Mouse (Mus musculus) ES-Bruce4 (cell line): Measurements from ENCODE around the gene Hdac9.

Experiments used
- CTCF ChIP-seq: IDR thresholded peaks from one replicate; pipeline ENCODE4 v1.8.1; 2011; ENCODE audit warnings: low read depth, low read length
- EP300 ChIP-seq: IDR thresholded peaks from 2 replicates; pipeline ENCODE4 v1.6.1; 2011; ENCODE audit warnings: low read depth, low read length; ENCODE audit not compliant: insufficient read depth
- POLR2A ChIP-seq: IDR thresholded peaks from one replicate; pipeline ENCODE4 v1.8.1; 2011; ENCODE audit warnings: low read length; ENCODE audit not compliant: insufficient read depth

- TF ChIP-seq POLR2A = no peak
- TF ChIP-seq EP300 = no peak
- no peak for TF ChIP-seq CTCF
These were observed 202.5 kb downstream of the Hdac9 start for GRCm38 (mm10) chr12:34714266-34714939.
